Mouse (Mus musculus): ENCODE results near the gene Nfxl1. TPM values are rescaled to one million over a fixed set of nuclear protein-coding genes. Genes with fewer than 3 reads are reported as not detected.
"Not testable (repeated sequence)": the region's sequence is repeated elsewhere in the genome, so short reads cannot be mapped to it uniquely, and the experiment has no call there.

Nfxl1 gene
- polyA plus RNA-seq, 1 experiment from 2014 or later = 31.0 TPM

- Histone ChIP-seq H3K27ac (ENCODE audit: low read depth, low read length) (no peak overlapping the region), H3K36me3 (ENCODE audit: control insufficient read depth, insufficient read depth, low read length) (no peaks in the 10 kb centered on the region), H3K9ac (ENCODE audit: low read depth, low read length) (no peak overlapping the region), H3K27me3 (ENCODE audit: control insufficient read depth, insufficient read depth, low read length) (no peaks in the 10 kb centered on the region), H3K9me3 (ENCODE audit: control insufficient read depth, low read length) (peaks cover 7% of the 10 kb centered on the region; the same call in 1 of the 2 replicates), H3K4me2 (replicated peaks; ENCODE audit: low read depth, low read length) (no peak overlapping the region), H3K4me1 (ENCODE audit: control insufficient read depth, insufficient read depth, low read length) (no peaks in the 10 kb centered on the region), H3K4me3 (ENCODE audit: low read length) (no peak overlapping the region)
- no peak for ATAC-seq (ENCODE audit: low FRiP score, low TSS enrichment)
- 86% methylated on average over 5 of the region's 5 CpGs for WGBS
Measured at GRCm38 (mm10) chr5:72565621-72566020, 6.1 kb upstream of the Nfxl1 start.

GRCm38 (mm10) chr5:72563183-72563582, 3.7 kb upstream of the Nfxl1 start:
- H3K27me3 ChIP-seq (ENCODE audit: control insufficient read depth, insufficient read depth, low read length); H3K27ac ChIP-seq (ENCODE audit: low read depth, low read length); H3K9me3 ChIP-seq (ENCODE audit: control insufficient read depth, low read length); H3K36me3 ChIP-seq (ENCODE audit: control insufficient read depth, insufficient read depth, low read length); H3K4me3 ChIP-seq (ENCODE audit: low read length); H3K4me1 ChIP-seq (ENCODE audit: control insufficient read depth, insufficient read depth, low read length); ATAC-seq (ENCODE audit: low FRiP score, low TSS enrichment); H3K4me2 ChIP-seq (replicated peaks; ENCODE audit: low read depth, low read length); H3K9ac ChIP-seq (ENCODE audit: low read depth, low read length): not testable (repeated sequence)
- WGBS = 85% methylated on average over 2 of the region's 2 CpGs

- H3K36me3 ChIP-seq (ENCODE audit: control insufficient read depth, insufficient read depth, low read length) = no peaks in the 10 kb centered on the region; the same call in 1 of the 2 replicates
- no peak overlapping the region for H3K27ac ChIP-seq (ENCODE audit: low read depth, low read length)
- no peak for ATAC-seq (ENCODE audit: low FRiP score, low TSS enrichment)
- H3K4me2 ChIP-seq (replicated peaks; ENCODE audit: low read depth, low read length) = no peak overlapping the region
- peaks cover 6% of the 10 kb centered on the region; the same call in 1 of the 2 replicates for H3K4me1 ChIP-seq (ENCODE audit: control insufficient read depth, insufficient read depth, low read length)
- no peak overlapping the region for H3K4me3 ChIP-seq (ENCODE audit: low read length)
- no peaks in the 10 kb centered on the region for H3K9me3 ChIP-seq (ENCODE audit: control insufficient read depth, low read length)
- H3K9ac ChIP-seq (ENCODE audit: low read depth, low read length) = no peak overlapping the region
- 77% methylated on average over 3 of the region's 3 CpGs for WGBS
- H3K27me3 ChIP-seq (ENCODE audit: control insufficient read depth, insufficient read depth, low read length) = no peaks in the 10 kb centered on the region
Measured at GRCm38 (mm10) chr5:72560976-72561628, 1.6 kb upstream of the Nfxl1 start.

- H3K27me3 ChIP-seq (ENCODE audit: control insufficient read depth, insufficient read depth, low read length) = no peaks in the 10 kb centered on the region
- under 1% methylated on average over 57 of the region's 57 CpGs for WGBS
- peak; percentile 81 for ATAC-seq (ENCODE audit: low FRiP score, low TSS enrichment)
Measured at GRCm38 (mm10) chr5:72558716-72559526, 563 bp downstream of the Nfxl1 start.

DNA sequence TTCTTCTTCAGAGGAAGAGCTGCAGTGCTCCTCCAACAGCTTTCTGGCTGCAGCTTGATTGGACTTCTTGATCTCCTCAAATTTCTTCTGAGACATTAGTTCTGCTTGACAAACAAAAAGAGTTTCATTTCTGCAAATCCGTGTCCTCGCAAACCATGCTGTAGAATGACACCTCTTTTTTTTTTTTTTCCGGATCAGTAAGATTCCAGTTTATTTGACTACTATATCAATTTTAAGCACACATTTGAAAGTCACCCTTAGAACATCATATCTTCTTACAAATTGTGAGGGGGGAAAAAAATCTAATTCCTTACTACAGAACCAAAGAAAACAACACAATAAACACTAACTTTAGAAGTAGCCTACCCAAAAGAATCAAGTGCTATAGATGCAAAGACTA, 3.2 kb downstream of the Nfxl1 start:
- ATAC-seq (ENCODE audit: low FRiP score, low TSS enrichment) = no peak
- no peaks in the 10 kb centered on the region for H3K9me3 ChIP-seq (ENCODE audit: control insufficient read depth, low read length)
- H3K4me3 ChIP-seq (ENCODE audit: low read length) = no peak overlapping the region
- no peak overlapping the region for H3K4me2 ChIP-seq (replicated peaks; ENCODE audit: low read depth, low read length)
- no peak overlapping the region for H3K9ac ChIP-seq (ENCODE audit: low read depth, low read length)
- H3K27me3 ChIP-seq (ENCODE audit: control insufficient read depth, insufficient read depth, low read length) = no peaks in the 10 kb centered on the region
- H3K27ac ChIP-seq (ENCODE audit: low read depth, low read length) = no peak overlapping the region
- peaks cover 6% of the 10 kb centered on the region; the same call in 1 of the 2 replicates for H3K4me1 ChIP-seq (ENCODE audit: control insufficient read depth, insufficient read depth, low read length)
- H3K36me3 ChIP-seq (ENCODE audit: control insufficient read depth, insufficient read depth, low read length) = peaks cover 25% of the 10 kb centered on the region; the same call in 1 of the 2 replicates
- WGBS = 59% methylated on average over 3 of the region's 3 CpGs

More at GRCm38 (mm10) chr5:72558716-72559526, 563 bp downstream of the Nfxl1 start:
- peak overlapping the region; percentile 88 for H3K9ac ChIP-seq (ENCODE audit: low read depth, low read length)
- H3K4me3 ChIP-seq (ENCODE audit: low read length) = peak overlapping the region; percentile 93
- H3K9me3 ChIP-seq (ENCODE audit: control insufficient read depth, low read length) = no peaks in the 10 kb centered on the region
- H3K27ac ChIP-seq (ENCODE audit: low read depth, low read length) = peak overlapping the region; percentile 55; the same call in 1 of the 2 replicates
- H3K4me1 ChIP-seq (ENCODE audit: control insufficient read depth, insufficient read depth, low read length) = peaks cover 6% of the 10 kb centered on the region; the same call in 1 of the 2 replicates
- peak overlapping the region; percentile 84 for H3K4me2 ChIP-seq (replicated peaks; ENCODE audit: low read depth, low read length)
- H3K36me3 ChIP-seq (ENCODE audit: control insufficient read depth, insufficient read depth, low read length) = peaks cover 13% of the 10 kb centered on the region; the same call in 1 of the 2 replicates

GRCm38 (mm10) chr5:72551209-72551608, 8.3 kb downstream of the Nfxl1 start:
- H3K36me3 ChIP-seq (ENCODE audit: control insufficient read depth, insufficient read depth, low read length) = peaks cover 39% of the 10 kb centered on the region; the same call in 1 of the 2 replicates

DNA sequence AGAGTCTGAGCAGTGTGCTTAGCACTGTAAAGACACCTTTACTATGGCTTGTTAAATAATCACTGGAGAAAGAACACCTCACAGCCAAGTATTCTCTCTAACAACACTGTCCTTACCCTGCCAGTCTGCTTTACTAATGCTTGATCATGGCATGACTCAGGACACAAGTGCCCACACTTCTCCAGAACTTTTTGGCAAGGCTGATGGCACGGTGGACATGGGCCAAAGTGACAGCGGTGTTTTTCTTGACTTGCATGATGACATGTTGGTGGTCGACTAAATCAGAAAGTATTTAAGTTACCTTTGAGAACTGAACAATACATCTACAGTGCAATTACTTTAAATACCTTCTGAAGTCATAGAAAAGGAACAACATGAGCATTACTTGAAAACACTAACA, 30.6 kb downstream of the Nfxl1 start:
- Histone ChIP-seq H3K36me3 (ENCODE audit: control insufficient read depth, insufficient read depth, low read length) (peaks cover 36% of the 10 kb centered on the region), H3K27ac (ENCODE audit: low read depth, low read length) (no peak overlapping the region), H3K4me2 (replicated peaks; ENCODE audit: low read depth, low read length) (no peak overlapping the region), H3K9ac (ENCODE audit: low read depth, low read length) (no peak overlapping the region), H3K4me1 (ENCODE audit: control insufficient read depth, insufficient read depth, low read length) (no peaks in the 10 kb centered on the region), H3K27me3 (ENCODE audit: control insufficient read depth, insufficient read depth, low read length) (no peaks in the 10 kb centered on the region), H3K4me3 (ENCODE audit: low read length) (no peak overlapping the region), H3K9me3 (ENCODE audit: control insufficient read depth, low read length) (no peaks in the 10 kb centered on the region)
- 96% methylated on average over 3 of the region's 3 CpGs for WGBS
- ATAC-seq (ENCODE audit: low FRiP score, low TSS enrichment) = no peak

More at GRCm38 (mm10) chr5:72551209-72551608, 8.3 kb downstream of the Nfxl1 start:
- no peaks in the 10 kb centered on the region for H3K4me1 ChIP-seq (ENCODE audit: control insufficient read depth, insufficient read depth, low read length)
- no peak overlapping the region for H3K9ac ChIP-seq (ENCODE audit: low read depth, low read length)
- 88% methylated on average over 3 of the region's 3 CpGs for WGBS
- H3K9me3 ChIP-seq (ENCODE audit: control insufficient read depth, low read length) = no peaks in the 10 kb centered on the region
- no peaks in the 10 kb centered on the region for H3K27me3 ChIP-seq (ENCODE audit: control insufficient read depth, insufficient read depth, low read length)
- H3K4me2 ChIP-seq (replicated peaks; ENCODE audit: low read depth, low read length) = no peak overlapping the region
- H3K4me3 ChIP-seq (ENCODE audit: low read length) = no peak overlapping the region
- no peak overlapping the region for H3K27ac ChIP-seq (ENCODE audit: low read depth, low read length)
- ATAC-seq (ENCODE audit: low FRiP score, low TSS enrichment) = no peak

DNA sequence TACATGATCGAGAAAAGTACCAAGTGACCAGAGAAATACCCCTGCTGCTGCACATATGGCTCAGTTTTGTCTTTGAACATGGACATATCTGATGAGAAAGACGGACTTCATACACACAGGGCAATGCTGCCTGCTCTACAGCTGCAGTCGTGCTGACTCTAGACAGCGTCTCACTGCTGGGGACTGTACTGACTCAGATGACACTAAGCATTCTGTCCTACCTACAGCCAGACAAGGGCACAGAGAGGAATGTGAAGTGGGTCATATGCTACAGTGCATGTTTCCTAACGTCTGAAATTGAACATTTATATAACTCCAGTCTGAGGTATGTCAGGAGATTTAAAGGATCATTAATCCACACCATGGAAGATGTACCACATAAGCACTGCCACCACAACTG, 45.7 kb downstream of the Nfxl1 start:
- no peak overlapping the region for H3K9ac ChIP-seq (ENCODE audit: low read depth, low read length)
- no peak for ATAC-seq (ENCODE audit: low FRiP score, low TSS enrichment)
- no peaks in the 10 kb centered on the region for H3K9me3 ChIP-seq (ENCODE audit: control insufficient read depth, low read length)
- H3K36me3 ChIP-seq (ENCODE audit: control insufficient read depth, insufficient read depth, low read length) = peaks cover 29% of the 10 kb centered on the region
- no peak overlapping the region for H3K4me3 ChIP-seq (ENCODE audit: low read length)
- no peak overlapping the region for H3K27ac ChIP-seq (ENCODE audit: low read depth, low read length)
- no peaks in the 10 kb centered on the region for H3K27me3 ChIP-seq (ENCODE audit: control insufficient read depth, insufficient read depth, low read length)
- 84% methylated on average over 5 of the region's 5 CpGs for WGBS
- no peak overlapping the region for H3K4me2 ChIP-seq (replicated peaks; ENCODE audit: low read depth, low read length)
- no peaks in the 10 kb centered on the region for H3K4me1 ChIP-seq (ENCODE audit: control insufficient read depth, insufficient read depth, low read length)

- Histone ChIP-seq H3K4me3 (ENCODE audit: low read length) (no peak overlapping the region), H3K27ac (ENCODE audit: low read depth, low read length) (no peak overlapping the region), H3K36me3 (ENCODE audit: control insufficient read depth, insufficient read depth, low read length) (no peaks in the 10 kb centered on the region), H3K4me1 (ENCODE audit: control insufficient read depth, insufficient read depth, low read length) (0 out of 2 replicates have a peak, but pooled peaks cover 5% of the 10 kb centered on the region), H3K4me2 (replicated peaks; ENCODE audit: low read depth, low read length) (no peak overlapping the region), H3K27me3 (ENCODE audit: control insufficient read depth, insufficient read depth, low read length) (peaks cover 25% of the 10 kb centered on the region), H3K9ac (ENCODE audit: low read depth, low read length) (no peak overlapping the region), H3K9me3 (ENCODE audit: control insufficient read depth, low read length) (no peaks in the 10 kb centered on the region)
- peak; percentile 18; the same call in 1 of the 2 replicates for ATAC-seq (ENCODE audit: low FRiP score, low TSS enrichment)
- 79% methylated on average over 5 of the region's 5 CpGs for WGBS
Measured at GRCm38 (mm10) chr5:72505740-72506139, 53.7 kb downstream of the Nfxl1 start.

Data from kidney, embryonic 14.5 days (tissue).